Mouse (Mus musculus) intestine, embryonic 14.5 days (tissue): Measurements from ENCODE around the gene Irf3. TPM values are rescaled to one million over a fixed set of nuclear protein-coding genes. Genes with fewer than 3 reads are reported as not detected.
A peak's percentile ranks its signal among the peaks of the same experiment; 100 is the strongest.

ENCODE experiments used
- ATAC-seq: fragments of 200-750 bp; cut with Nextera tagmentation; replicated peaks from 2 replicates; pipeline ENCODE4 v1.8.0; 2017; ENCODE audit warnings: low read depth, moderate number of reproducible peaks, moderate TSS enrichment, moderate library complexity; ENCODE audit not compliant: low FRiP score, low TSS enrichment
- DNase-seq: peaks from one replicate; pipeline ENCODE4 v3.0.0-alpha.2; 2018; ENCODE audit warnings: low spot score
- H3K27ac ChIP-seq: fragments of 300-500 bp; sonication (generic); 2 replicates; pipeline ENCODE4 v1.5.1; 2014; ENCODE audit warnings: low read depth, mild to moderate bottlenecking, control low read depth
- H3K27me3 ChIP-seq: fragments of 300-500 bp; sonication (generic); replicated peaks from 2 replicates; pipeline ENCODE4 v1.6.1; 2014; ENCODE audit warnings: low read length, control low read depth; ENCODE audit not compliant: control insufficient read depth, insufficient read depth
- H3K36me3 ChIP-seq: fragments of 300-500 bp; sonication (generic); 2 replicates; pipeline ENCODE4 v1.6.1; 2014; ENCODE audit warnings: low read length, control low read depth; ENCODE audit not compliant: control insufficient read depth, insufficient read depth
- H3K4me1 ChIP-seq: fragments of 300-500 bp; sonication (generic); replicated peaks from 2 replicates; pipeline ENCODE4 v1.6.1; 2014; ENCODE audit warnings: low read length, control low read depth, mixed read lengths; ENCODE audit not compliant: control insufficient read depth, insufficient read depth
- H3K4me2 ChIP-seq: fragments of 300-500 bp; sonication (generic); 2 replicates; pipeline ENCODE4 v1.6.1; 2014; ENCODE audit warnings: low read length
- H3K4me3 ChIP-seq: fragments of 300-500 bp; sonication (generic); 2 replicates; pipeline ENCODE4 v1.5.1; 2014; ENCODE audit warnings: low read depth, low read length, control low read depth, mixed read lengths
- H3K9ac ChIP-seq: fragments of 300-500 bp; sonication (generic); 2 replicates; pipeline ENCODE4 v1.6.1; 2014; ENCODE audit warnings: mild to moderate bottlenecking, low read length
- H3K9me3 ChIP-seq: fragments of 300-500 bp; sonication (generic); 2 replicates; pipeline ENCODE4 v1.6.1; 2016; ENCODE audit warnings: low read length, control low read depth; ENCODE audit not compliant: control insufficient read depth
- WGBS: fragments of 180-500 bp; shearing (Covaris S2); extraction: QIAGEN DNeasy Blood & Tissue Kit; methylation state at CpG from one replicate; pipeline ENCODE4 v1.1.7; 2014; 5-methylcytosine and 5-hydroxymethylcytosine counted together
- polyA plus RNA-seq: library from polyadenylated mRNA; unstranded; fragments of >200 nt; fragmentation: Nextera tagmentation; extraction: Ambion mirVana; gene quantifications from 2 replicates; pipeline ENCODE4 v1.2.1, GENCODE M21; 2014

Gene Irf3
- polyA plus RNA-seq, 1 experiment from 2014 or later: 91.7 TPM

DNA sequence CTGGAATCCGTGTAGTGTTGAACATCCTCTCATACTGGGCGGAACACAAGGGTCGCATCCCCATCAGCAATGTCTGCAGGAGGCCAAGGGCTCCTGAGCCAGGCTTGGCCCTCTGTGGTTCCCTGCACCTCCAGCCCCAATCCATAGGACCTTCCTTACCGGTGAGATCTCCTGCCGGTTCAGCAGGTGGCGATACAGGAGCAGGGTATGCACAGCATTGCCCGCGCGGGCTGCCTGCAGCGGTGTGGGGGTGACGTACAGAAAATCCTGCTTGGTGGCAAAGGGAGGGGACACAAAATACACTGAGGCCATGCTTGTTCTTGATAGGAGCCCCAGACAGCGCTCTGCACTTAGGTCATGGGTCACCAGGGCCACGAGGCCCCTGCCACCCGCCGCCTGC lies 30.8 kb upstream of the Irf3 start:
- ATAC-seq (no peak), DNase-seq (no peak)
- WGBS: 68% methylated on average over 15 of the region's 15 CpGs

DNA sequence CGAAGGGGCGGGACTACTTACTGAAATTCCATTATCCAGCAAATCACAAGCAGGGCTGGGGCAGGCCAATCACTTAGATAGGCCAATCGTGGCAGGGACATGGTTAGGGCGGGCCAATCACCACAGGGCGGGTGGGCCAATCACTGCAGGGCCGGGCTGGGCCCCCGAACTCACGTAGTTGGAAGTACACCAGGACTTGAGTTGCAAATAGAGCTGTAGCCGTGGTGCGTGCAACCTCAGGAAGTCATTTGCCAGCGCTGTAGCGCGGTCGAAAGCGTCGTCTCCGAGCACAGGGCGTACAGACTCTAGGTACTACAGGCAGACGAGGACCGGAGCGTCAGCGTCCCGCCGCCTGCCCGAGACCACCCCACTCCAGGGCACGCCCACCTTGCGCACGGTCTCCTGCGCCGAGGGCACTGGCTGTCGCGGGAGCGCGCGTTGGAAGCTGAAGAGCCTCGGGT lies 27.2 kb upstream of the Irf3 start:
- H3K4me2 ChIP-seq: peak overlapping the region; percentile 68
- H3K36me3 ChIP-seq: peaks cover 7% of the 10 kb centered on the region; the same call in 1 of the 2 replicates
- no peaks in the 10 kb centered on the region for H3K27me3 ChIP-seq
- peak overlapping the region; percentile 49 for H3K9ac ChIP-seq
- under 1% methylated on average over 36 of the region's 36 CpGs for WGBS
- peaks cover 20% of the 10 kb centered on the region for H3K4me1 ChIP-seq
- DNase-seq (peak; percentile 95), ATAC-seq (peak; percentile 95)
- no peaks in the 10 kb centered on the region for H3K9me3 ChIP-seq
- H3K27ac ChIP-seq: peak overlapping the region; percentile 82
- H3K4me3 ChIP-seq: peak overlapping the region; percentile 56

More for the DNA sequence above, 30.8 kb upstream of the Irf3 start:
- Histone ChIP-seq H3K27me3 (no peaks in the 10 kb centered on the region), H3K9me3 (no peaks in the 10 kb centered on the region), H3K27ac (no peak overlapping the region), H3K4me3 (no peak overlapping the region), H3K36me3 (peaks cover 18% of the 10 kb centered on the region; the same call in 1 of the 2 replicates), H3K4me2 (no peak overlapping the region), H3K9ac (no peak overlapping the region), H3K4me1 (peaks cover 8% of the 10 kb centered on the region)

DNA sequence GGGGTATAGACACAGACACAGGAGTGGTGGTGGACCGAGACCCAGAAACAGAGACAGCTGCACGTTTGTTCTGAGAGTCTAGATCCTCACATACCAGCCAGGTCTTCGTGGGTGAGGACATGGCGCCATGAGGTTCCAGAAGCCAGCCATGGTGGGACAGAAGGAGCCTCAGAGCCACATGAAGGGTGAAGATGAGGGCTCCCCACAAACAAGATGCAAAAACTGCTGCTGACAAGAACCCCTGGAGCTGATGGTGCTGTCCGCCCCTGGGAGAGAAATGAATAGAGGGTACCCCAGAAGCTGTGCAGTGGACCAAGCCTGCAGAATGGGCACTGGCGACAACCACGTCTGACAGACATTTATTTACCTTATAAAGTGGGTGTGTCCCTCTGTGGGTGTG lies 26.3 kb upstream of the Irf3 start:
- DNase-seq (peak; percentile 50), ATAC-seq (no peak)
- H3K9ac ChIP-seq: peak overlapping the region; percentile 49
- H3K27ac ChIP-seq: peak overlapping the region; percentile 82; the same call in 1 of the 2 replicates
- no peaks in the 10 kb centered on the region for H3K9me3 ChIP-seq
- H3K4me2 ChIP-seq: peak overlapping the region; percentile 68
- peaks cover 20% of the 10 kb centered on the region for H3K4me1 ChIP-seq
- no peaks in the 10 kb centered on the region for H3K27me3 ChIP-seq
- H3K36me3 ChIP-seq: peaks cover 2% of the 10 kb centered on the region; the same call in 1 of the 2 replicates
- H3K4me3 ChIP-seq: peak overlapping the region; percentile 56
- WGBS: 68% methylated on average over 7 of the region's 7 CpGs

DNA sequence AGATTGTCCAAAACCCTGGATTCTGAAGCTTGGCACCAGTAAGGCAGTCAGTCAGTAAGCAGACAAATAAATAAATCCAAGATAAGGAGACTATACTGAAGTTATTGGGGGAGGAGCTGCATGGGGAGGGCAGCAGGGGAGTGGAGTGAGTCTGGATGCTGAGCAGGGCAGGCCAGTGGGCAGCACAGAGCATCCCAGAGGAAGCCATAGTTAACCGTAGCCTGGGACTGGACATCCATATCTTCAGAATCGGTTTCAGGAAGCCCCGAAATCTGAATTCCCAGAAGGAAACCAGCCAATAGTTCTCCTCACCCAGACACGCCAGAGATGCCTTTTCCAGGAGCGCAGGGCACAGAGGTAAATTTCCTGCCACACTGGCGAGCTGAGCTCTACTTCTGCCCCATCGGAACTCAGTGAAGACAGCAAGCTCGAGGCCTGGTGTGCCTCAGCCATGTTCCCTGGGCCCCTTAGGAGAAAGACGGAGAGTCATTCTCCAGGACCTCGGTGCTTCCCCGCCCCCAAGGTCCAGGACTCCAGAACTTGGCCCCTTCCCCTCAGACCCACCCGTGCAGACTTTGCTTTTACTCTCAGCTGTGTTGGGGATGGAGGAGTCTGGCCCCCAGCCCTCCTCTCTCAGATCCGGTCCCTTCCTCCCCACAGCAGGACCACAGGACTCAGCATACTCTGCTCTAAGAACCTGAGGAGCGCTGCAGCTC lies 23.9 kb upstream of the Irf3 start:
- peak overlapping the region; percentile 55 for H3K4me2 ChIP-seq
- peaks cover 20% of the 10 kb centered on the region for H3K4me1 ChIP-seq
- no peaks in the 10 kb centered on the region for H3K27me3 ChIP-seq
- H3K9ac ChIP-seq: peak overlapping the region; percentile 49
- H3K9me3 ChIP-seq: no peaks in the 10 kb centered on the region
- DNase-seq (no peak), ATAC-seq (no peak)
- WGBS: 35% methylated on average over 14 of the region's 14 CpGs
- peaks cover 27% of the 10 kb centered on the region for H3K36me3 ChIP-seq
- H3K4me3 ChIP-seq: peak overlapping the region; percentile 41
- peak overlapping the region; percentile 69; the same call in 1 of the 2 replicates for H3K27ac ChIP-seq

DNA sequence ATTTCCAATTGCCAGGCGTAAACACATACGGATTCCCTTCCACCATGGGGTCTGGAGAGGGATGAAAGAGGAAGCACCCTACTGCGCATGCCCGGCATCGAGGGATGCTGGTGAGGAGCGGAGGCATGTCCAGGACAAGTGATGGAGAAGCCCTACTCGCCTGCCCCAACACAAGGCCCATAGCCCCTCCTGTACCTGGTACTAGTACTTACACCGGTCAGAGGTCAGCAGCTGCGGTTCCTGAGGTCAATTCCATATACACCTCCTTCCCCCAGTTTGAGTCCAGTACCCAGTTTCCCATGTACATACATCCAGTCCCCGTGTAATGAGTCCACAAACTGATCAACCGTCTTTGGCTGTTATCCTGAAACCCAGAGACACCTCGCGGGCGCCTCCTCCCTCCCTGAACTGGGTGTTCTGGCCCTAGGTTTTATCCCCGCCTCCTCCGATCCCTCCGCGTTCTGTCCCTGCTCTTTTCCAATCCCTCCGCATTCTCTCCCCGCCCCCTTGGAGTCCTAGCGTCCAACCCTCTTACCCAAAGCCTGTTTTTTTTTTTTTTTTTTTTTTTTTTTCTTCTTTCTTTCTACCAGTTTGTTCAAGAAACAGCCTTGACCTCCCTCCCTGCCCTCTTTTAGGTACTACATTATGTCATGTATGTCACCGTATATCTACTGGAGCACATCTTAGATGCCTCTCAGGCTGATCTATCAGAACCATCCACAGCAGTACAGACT lies 22.9 kb upstream of the Irf3 start, which contains the start of gene Cpt1c:
Gene Cpt1c, minus strand, starts transcription at position 469 of the 734 bp plus-strand sequence.
- Histone ChIP-seq H3K9me3 (no peaks in the 10 kb centered on the region), H3K4me3 (peak within 1 kb of the TSS; percentile 41), H3K36me3 (peaks cover 36% of the 10 kb centered on the region), H3K4me1 (peaks cover 20% of the 10 kb centered on the region), H3K27me3 (no peaks in the 10 kb centered on the region), H3K4me2 (peak within 1 kb of the TSS; percentile 55), H3K27ac (peak within 1 kb of the TSS; percentile 69), H3K9ac (peak within 1 kb of the TSS; percentile 49)
- ATAC-seq: peak; percentile 38
- DNase-seq: peak; percentile 88
- 3% methylated on average over 22 of the region's 22 CpGs for WGBS

DNA sequence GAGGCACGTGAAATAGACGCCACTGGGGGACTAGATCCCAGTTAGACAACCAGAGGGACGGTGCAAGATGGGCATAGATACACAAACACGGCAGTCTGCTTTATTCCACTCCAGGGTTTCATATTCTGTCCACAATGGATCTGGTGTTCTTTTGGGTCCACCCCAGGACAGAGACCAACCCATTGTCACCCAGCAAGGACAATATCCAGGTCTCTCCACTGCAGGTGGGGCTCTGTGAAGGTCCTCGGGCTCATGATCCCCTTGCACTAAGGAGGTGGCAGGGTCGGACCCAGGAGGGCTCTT lies 22.4 kb upstream of the Irf3 start:
- peak; percentile 62 for DNase-seq
- Histone ChIP-seq H3K4me2 (peak overlapping the region; percentile 55), H3K4me3 (no peak overlapping the region), H3K9ac (no peak overlapping the region), H3K27ac (no peak overlapping the region), H3K36me3 (peaks cover 42% of the 10 kb centered on the region), H3K4me1 (peaks cover 20% of the 10 kb centered on the region), H3K9me3 (no peaks in the 10 kb centered on the region), H3K27me3 (no peaks in the 10 kb centered on the region)
- ATAC-seq: no peak
- 18% methylated on average over 6 of the region's 6 CpGs for WGBS

DNA sequence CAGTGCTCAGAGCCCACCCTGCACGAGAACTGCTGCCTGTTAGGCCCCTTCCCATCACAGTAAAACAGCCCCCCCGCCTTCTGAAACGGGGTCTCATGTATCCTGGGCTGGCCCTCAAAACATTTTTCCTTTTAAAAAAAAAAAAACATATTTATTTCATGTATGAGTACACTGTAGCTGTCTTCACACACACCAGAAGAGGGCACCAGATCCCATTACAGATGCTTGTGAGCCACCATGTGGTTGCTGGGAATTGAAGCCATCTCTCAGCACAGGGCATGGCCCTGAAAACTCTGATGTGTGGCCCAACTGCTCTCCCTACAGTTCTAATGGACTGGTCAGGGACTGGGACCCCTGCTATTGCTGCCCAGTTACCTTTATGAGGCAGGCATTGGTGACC lies 19.1 kb upstream of the Irf3 start:
- 94% methylated on average over 3 of the region's 3 CpGs for WGBS
- no peak overlapping the region for H3K9ac ChIP-seq

DNA sequence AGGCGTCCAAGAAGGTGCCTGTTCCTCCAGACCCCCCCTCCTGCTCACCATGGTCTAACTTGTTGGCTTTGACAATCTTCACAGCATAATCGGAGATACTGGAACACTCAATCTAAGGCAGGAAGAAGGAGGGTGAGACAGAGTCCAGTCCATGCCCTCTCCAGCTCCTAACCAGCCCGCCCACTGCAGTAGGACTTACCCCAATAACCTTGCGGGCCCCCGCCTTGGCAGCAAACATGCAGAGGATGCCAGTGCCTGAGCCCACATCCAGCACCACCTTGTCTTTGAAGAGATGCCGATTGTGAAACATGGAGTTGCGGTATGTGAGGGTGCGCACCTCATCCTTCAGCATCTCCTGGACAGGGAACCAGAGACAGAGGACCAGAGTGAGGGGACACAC lies 15.9 kb upstream of the Irf3 start:
- Histone ChIP-seq H3K9me3 (no peaks in the 10 kb centered on the region), H3K4me3 (no peak overlapping the region), H3K36me3 (peaks cover 65% of the 10 kb centered on the region), H3K27ac (no peak overlapping the region), H3K4me2 (no peak overlapping the region), H3K9ac (no peak overlapping the region), H3K27me3 (no peaks in the 10 kb centered on the region), H3K4me1 (peaks cover 16% of the 10 kb centered on the region; the same call in 1 of the 2 replicates)
- WGBS: 96% methylated on average over 8 of the region's 8 CpGs
- no peak for ATAC-seq
- no peak for DNase-seq

More for the DNA sequence above, 19.1 kb upstream of the Irf3 start:
- ATAC-seq (no peak), DNase-seq (no peak)
- Histone ChIP-seq H3K27ac (no peak overlapping the region), H3K9me3 (no peaks in the 10 kb centered on the region), H3K27me3 (no peaks in the 10 kb centered on the region), H3K36me3 (peaks cover 67% of the 10 kb centered on the region), H3K4me2 (no peak overlapping the region), H3K4me1 (peaks cover 8% of the 10 kb centered on the region; the same call in 1 of the 2 replicates), H3K4me3 (no peak overlapping the region)
